Mouse (Mus musculus): ENCODE data around the gene Gm3138. TPM values are rescaled to one million over a fixed set of nuclear protein-coding genes. Genes with fewer than 3 reads are reported as not detected.
"Not testable (repeated sequence)": the region's sequence is repeated elsewhere in the genome, so short reads cannot be mapped to it uniquely, and the experiment has no call there.

Gene Gm3138
- polyA plus RNA-seq (2015; fragmentation: Nextera tagmentation; extraction: Ambion mirVana): not detected in 2 replicates

GRCm38 (mm10) chr14:4249331-4249730, at the start of gene Gm3138:
Gene Gm3138 (plus strand): TSS chr14:4249631.
- not testable (repeated sequence) for H3K9me3 ChIP-seq; H3K27ac ChIP-seq; H3K4me1 ChIP-seq; ATAC-seq (ENCODE audit: insufficient number of reproducible peaks, insufficient read depth, low FRiP score, low TSS enrichment, low read depth); H3K9ac ChIP-seq; H3K36me3 ChIP-seq; H3K27me3 ChIP-seq; H3K4me2 ChIP-seq; H3K4me3 ChIP-seq
- no CpG with 5 or more reads among the region's 2 CpGs for WGBS

GRCm38 (mm10) chr14:4269238-4269950, 20.0 kb downstream of the Gm3138 start:
- not testable (repeated sequence) for H3K9ac ChIP-seq; H3K36me3 ChIP-seq; H3K27me3 ChIP-seq; H3K4me2 ChIP-seq; H3K27ac ChIP-seq; H3K4me3 ChIP-seq; H3K9me3 ChIP-seq; ATAC-seq (ENCODE audit: insufficient number of reproducible peaks, insufficient read depth, low FRiP score, low TSS enrichment, low read depth); H3K4me1 ChIP-seq
- 88% methylated on average over 2 of the region's 2 CpGs for WGBS

- H3K4me1 ChIP-seq; H3K36me3 ChIP-seq; ATAC-seq (ENCODE audit: insufficient number of reproducible peaks, insufficient read depth, low FRiP score, low TSS enrichment, low read depth); H3K9ac ChIP-seq; H3K27ac ChIP-seq; H3K4me2 ChIP-seq; H3K9me3 ChIP-seq; H3K27me3 ChIP-seq; H3K4me3 ChIP-seq: not testable (repeated sequence)
- WGBS: 83% methylated on average over 3 of the region's 3 CpGs
These were observed 30.4 kb downstream of the Gm3138 start for GRCm38 (mm10) chr14:4279828-4280227.

Other genes starting within 250 kb of the Gm3138 start
- gene Gm5796, start 225.7 kb upstream of the Gm3138 start, polyA plus RNA-seq (2015; fragmentation: Nextera tagmentation; extraction: Ambion mirVana): 0.28 and 0.65 TPM in 2 replicates
- not detected in 2 replicates for gene Gm3115, start 165.5 kb upstream of the Gm3138 start, polyA plus RNA-seq (2015; fragmentation: Nextera tagmentation; extraction: Ambion mirVana)
- gene Gm8108, start 139.1 kb upstream of the Gm3138 start, polyA plus RNA-seq (2015; fragmentation: Nextera tagmentation; extraction: Ambion mirVana): 0.81 and 1.3 TPM in 2 replicates
- gene Gm3127, start 84.6 kb upstream of the Gm3138 start, polyA plus RNA-seq (2015; fragmentation: Nextera tagmentation; extraction: Ambion mirVana): not detected in 2 replicates
- gene Gm2974, start 67.1 kb upstream of the Gm3138 start, polyA plus RNA-seq (2015; fragmentation: Nextera tagmentation; extraction: Ambion mirVana): 0.58 and 0.81 TPM in 2 replicates
- gene Gm3149, start 67.7 kb downstream of the Gm3138 start, polyA plus RNA-seq (2015; fragmentation: Nextera tagmentation; extraction: Ambion mirVana): not detected in 2 replicates
- 0.30 and 0.59 TPM in 2 replicates for gene 2610042L04Rik, start 85.1 kb downstream of the Gm3138 start, polyA plus RNA-seq (2015; fragmentation: Nextera tagmentation; extraction: Ambion mirVana)
- gene Gm3159, start 147.9 kb downstream of the Gm3138 start, polyA plus RNA-seq (2015; fragmentation: Nextera tagmentation; extraction: Ambion mirVana): not detected in 2 replicates
- 0.98 TPM in 1 of 2 replicates, not detected in the other for gene Gm3164, start 165.8 kb downstream of the Gm3138 start, polyA plus RNA-seq (2015; fragmentation: Nextera tagmentation; extraction: Ambion mirVana)
- not detected in 2 replicates for gene Gm3173, start 181.4 kb downstream of the Gm3138 start, polyA plus RNA-seq (2015; fragmentation: Nextera tagmentation; extraction: Ambion mirVana)
- gene Gm3182, start 232.1 kb downstream of the Gm3138 start, polyA plus RNA-seq (2015; fragmentation: Nextera tagmentation; extraction: Ambion mirVana): not detected in 2 replicates

Data from embryonic facial prominence, embryonic 13.5 days (tissue).